Mouse (Mus musculus) lung, postnatal 10 days (tissue): ENCODE data around the gene Ptprd.

Experiments used
- DNase-seq: peaks from one replicate; pipeline ENCODE4 v3.0.0; 2021

Ptprd gene

DNA sequence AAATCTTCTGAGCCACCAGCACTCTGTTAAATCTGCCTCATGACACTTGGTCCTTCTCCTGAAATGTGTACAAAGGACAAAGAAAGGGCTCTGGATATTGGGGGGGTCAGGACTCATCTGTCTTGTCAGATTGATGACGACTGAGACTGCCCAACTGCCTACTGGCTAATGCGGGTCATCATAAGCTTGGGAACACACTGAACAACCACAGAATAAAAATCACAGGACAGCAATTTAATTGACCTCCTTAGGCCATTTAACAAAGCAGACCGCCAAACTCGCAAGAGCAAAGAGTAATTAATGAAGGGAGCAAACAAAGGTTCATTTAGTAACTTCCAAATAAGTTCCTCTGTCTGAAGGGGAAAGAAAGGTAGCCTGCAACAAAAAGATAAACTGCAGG, 2215.9 kb downstream of the Ptprd start:
- DNase-seq, result no peak

DNA sequence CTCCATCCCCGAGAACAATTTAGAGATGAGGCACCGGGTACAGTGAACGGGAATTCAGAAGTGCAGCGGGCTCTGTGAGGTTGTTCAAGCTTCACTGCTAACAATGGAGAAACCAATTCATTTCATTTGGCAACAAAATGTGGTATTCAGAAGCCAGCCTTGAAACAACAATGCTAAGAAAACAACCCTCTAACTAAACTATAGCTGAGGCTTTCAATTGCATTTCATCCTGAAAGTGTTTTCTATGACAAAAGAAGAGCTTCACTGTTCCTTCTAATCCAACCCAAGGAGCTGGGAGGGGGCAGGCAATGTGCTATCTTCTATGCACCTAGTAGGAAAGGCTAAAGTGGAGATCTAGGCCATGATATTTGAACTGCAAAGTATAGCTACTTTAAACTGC, 2217.2 kb downstream of the Ptprd start:
- DNase-seq, result no peak

DNA sequence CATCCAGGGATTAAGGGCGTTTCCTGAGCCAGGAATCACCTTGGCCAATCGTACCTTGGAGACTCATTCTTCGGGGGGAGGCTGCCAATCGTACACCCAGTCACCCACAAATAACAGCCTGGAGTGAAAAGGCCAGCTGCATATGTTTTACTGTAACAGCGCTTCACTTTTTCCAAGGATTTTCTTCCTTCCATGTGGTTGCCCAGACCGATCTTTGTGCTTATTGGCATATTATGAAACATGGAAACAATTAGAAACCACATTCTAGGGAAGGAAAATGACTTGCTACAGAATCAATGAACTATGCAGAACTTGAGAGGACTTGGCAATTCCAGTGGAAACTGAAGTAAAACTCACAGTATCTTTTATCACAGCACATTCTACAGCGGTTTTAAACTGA, 2218.7 kb downstream of the Ptprd start:
- DNase-seq, result no peak

DNA sequence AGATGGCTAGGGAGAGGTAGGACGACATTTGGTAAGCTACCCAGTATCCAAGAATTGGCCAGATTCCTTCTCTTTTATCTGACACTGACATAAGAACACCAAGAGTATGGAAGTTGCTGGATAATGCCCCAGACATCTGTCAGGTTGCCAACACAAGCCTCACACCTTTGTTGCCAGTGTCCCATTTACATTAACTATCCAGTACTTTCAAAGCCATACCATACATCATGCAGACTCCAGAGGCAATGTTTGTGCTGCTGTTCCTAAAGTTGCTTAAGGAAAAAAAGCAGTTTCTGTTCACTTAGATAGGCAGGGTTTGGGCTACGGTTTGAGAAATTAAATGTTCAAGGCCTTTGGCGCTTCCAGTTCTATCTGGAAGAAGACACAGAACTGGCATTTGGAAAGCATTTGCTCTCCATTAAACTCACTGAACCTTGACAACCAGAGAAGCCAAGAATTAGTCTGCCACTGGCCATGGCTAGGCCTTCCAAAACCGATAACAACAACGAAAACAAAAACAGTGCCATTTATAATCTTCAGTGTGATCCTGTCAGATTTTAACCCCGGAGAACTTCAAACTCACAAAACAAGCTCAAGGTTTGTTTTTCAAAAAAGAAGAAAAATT, 2220.0 kb downstream of the Ptprd start:
- DNase-seq, result no peak

DNA sequence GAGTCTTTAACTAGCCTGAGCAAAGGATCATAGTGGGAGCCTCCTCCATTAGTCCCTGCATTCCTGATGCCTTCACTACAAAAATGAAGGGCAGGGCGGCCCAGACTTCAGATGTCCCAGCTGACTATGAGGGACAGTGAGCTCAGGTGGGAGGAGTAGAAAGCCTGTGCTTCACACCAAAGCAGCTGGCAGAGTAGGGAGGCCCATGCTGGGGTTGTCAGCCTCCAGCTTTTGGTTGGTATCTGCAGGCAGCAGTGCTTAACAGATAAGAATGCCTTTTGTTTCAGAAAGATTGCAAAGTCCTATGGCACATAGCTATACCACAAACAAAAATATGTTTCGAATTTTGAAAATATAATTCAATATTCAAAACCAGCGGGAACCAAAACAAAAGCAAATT, 2237.0 kb downstream of the Ptprd start:
- no peak for DNase-seq

DNA sequence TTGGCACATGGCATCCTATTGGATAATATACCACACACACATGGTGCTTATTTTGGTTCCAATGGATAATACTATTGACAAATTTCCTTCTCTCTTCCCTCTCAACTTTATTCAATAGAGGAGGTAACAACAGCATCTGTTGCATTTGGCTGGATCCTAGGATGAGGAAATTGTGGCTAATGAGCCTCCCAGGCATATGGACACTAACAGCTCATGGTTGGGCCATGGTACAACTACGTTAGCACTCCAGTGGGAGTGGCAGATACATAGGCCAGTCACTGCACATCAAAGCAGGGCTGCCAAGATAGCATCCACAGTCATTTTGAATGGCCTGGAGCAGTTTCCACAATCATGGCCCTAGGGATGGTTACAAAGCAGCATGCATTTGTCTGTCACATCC, 2238.4 kb downstream of the Ptprd start:
- no peak for DNase-seq

DNA sequence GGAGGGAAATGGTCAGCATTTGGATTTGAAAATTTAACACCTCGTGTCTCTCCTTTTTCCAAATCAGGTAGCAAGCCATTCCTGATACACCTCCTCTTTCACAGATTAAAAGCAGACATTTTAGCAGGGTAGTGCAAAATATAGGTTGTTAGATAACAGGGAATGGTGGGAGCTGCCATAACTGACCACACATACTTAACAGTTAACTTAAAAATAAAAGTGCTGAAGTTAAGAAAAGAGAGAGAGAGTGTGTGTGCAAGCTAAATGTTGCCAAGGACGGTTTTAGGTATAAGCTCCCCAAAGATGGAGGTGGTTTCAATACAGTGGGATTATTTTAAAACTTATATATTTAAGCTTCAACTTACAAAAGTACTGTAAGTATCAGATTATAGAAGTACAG, 2241.8 kb downstream of the Ptprd start:
- no peak for DNase-seq

DNA sequence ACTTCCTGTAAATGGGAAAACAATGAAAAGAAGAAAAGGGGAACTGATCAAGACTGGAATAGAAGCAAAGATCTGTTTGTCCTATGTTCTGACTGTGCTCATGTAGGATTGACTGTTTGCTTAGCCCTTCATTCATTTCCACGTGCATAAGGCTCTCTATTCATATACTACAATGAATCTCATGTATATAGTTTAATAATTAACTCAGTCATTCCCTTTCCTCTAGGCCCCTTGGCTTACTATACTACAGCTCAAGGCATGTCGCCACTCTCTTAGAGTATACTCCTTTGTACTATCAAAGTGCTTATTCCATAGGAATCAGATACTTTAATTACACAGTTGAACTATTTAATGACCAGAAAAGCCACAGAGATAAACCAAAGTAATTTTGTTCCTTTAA, 2243.1 kb downstream of the Ptprd start:
- no peak for DNase-seq

DNA sequence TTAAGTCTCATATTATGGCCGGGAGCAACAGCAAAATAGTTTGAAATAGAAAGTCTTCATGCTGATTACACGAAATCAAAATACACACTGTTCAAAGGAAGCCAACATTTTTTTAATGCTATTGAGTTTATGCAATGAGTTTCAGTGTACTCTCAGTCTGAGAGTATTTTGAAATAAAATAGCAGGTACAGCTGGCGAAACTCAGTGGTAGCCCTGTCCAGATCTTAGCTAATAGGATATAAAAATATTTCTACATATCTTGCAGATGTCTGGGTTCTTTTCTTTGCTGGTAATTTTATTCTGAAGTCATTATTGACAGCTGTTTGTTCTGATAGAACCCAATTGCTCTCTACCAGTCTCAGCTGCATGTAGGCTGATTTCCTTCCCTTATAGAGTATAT, 2246.0 kb downstream of the Ptprd start:
- peak; percentile 29 for DNase-seq

DNA sequence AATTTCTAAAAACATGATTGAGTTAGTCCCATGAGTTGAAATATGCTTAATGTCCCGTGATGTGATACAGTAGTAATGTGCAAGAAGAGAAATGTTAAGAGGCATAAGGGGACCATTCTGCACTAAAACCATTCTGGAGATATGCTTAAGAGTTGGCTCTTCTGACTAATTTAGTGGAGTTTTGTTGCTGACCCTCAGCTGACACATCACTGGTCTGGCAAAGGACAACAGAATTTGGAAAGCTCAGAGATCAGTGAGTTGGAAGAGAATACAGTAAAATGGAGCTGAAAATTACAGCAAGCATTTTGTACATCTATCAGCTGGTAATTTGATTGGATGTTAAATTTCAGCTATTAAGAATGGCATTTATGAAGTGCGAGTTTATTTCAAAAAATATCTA, 2248.8 kb downstream of the Ptprd start:
- DNase-seq, result no peak

DNA sequence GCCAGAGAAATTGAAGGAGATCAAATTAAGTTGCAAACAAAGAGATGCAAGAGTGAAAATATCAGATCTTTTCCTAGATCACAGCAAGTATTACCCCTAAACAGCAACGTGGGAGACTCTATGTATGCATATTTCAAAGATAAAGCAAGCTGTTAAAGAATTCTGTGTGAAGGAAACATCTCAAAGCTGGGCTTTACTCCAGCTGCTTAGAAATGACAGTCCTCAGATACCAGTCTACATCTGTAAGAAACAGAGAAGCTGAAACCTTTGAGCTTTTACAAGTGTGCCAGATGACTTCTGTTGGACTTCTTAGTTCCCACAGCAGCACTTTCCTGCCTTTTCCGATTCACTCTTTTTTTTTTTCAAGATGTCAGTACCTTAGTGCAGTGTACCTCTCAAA, 2249.9 kb downstream of the Ptprd start:
- DNase-seq, result no peak

DNA sequence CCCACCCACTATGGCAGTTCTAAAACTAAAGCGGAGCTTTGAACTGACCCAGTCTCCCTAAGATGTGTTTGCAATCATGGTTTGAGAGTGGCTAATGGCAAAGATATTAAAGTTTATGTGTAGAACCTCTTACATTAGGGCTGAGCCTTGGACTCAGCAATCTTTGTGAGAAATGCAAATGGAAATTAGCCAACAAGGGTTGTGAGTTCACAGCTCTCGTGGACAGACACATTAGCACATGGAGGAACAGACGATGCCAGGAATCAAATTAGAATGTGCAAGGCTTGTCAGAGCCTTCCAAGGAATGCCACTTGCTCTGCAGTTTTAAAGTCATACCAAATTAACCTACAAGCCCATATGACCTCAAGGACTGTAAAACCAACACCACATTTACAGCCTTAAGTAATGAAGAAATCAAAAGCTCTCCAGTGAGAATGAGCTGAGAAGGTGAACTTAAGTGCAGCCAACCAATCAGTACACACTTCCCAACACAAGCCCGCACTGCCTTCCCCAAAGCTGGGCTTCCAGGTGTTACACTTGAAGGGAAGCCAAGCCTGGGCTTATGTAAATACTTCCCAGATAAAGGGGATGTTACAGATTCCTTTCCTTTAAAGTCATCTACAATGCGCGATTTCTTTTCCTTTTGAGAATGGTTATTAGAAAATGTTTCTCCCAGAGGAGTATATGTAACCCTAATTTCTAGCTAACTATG, 2258.3 kb downstream of the Ptprd start:
- DNase-seq, result peak; percentile 60

DNA sequence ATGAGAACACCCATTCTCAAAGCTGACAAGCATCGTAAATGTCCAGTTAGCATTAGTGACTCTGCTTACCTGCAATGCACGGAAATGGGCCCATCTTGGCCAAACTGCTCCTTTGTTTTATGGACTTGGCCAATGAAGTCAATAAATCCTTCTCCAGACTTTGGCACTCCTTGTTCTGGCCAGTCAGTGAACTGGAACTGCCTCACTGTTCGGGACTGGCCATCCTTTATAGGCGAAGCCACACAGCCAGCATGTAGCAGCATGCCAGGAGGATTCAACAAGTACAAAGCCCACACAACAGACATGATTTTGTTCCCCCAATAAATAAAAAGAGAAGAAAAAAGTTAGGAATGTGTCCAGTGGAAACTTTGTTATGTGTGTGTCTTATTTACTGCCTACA, 2261.2 kb downstream of the Ptprd start:
- DNase-seq, result no peak

DNA sequence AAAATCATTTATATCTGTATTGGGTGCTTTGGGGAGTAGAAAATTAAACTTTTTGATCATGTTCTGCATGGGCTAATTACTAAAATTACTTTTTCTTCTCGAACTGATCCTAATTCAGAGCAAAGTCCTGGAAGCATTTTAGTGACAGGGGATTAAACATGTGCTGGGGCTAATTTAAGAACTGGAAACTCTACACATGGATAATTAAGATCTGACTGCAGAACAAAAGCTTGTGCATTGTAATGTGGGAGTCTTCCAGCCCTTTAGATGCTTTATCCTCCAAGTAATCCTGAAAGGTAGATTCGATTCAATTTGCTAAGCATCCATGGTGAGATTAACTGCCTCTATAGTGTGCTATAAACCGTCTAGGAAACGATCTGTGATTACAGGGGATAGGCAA, 2316.9 kb downstream of the Ptprd start:
- no peak for DNase-seq
